Mouse (Mus musculus) intestine, postnatal 0 days (tissue): ENCODE measurements around the gene Ptma. TPM values are rescaled to one million over a fixed set of nuclear protein-coding genes. Genes with fewer than 3 reads are reported as not detected.

Experiments used
- ATAC-seq: fragments of 200-750 bp; cut with Nextera tagmentation; 2 replicates; pipeline ENCODE4 v1.8.0; 2017; ENCODE audit warnings: mild to moderate bottlenecking, moderate TSS enrichment, moderate library complexity
- H3K27ac ChIP-seq: fragments of 300-500 bp; sonication (generic); 2 replicates; pipeline ENCODE4 v1.5.1; 2014; ENCODE audit warnings: mild to moderate bottlenecking, low read depth, low read length, moderate library complexity
- H3K27me3 ChIP-seq: fragments of 300-500 bp; sonication (generic); replicated peaks from 2 replicates; pipeline ENCODE4 v1.6.1; 2014; ENCODE audit warnings: low read length, mixed read lengths; ENCODE audit not compliant: control insufficient read depth, insufficient read depth
- H3K36me3 ChIP-seq: fragments of 300-500 bp; sonication (generic); 2 replicates; pipeline ENCODE4 v1.6.1; 2014; ENCODE audit warnings: mild to moderate bottlenecking, moderate library complexity; ENCODE audit not compliant: control insufficient read depth, insufficient read depth
- H3K4me1 ChIP-seq: fragments of 300-500 bp; sonication (generic); replicated peaks from 2 replicates; pipeline ENCODE4 v1.6.1; 2014; ENCODE audit warnings: antibody characterized with exemption, low read length, mixed read lengths; ENCODE audit not compliant: control insufficient read depth, insufficient read depth
- H3K4me2 ChIP-seq: fragments of 300-500 bp; sonication (generic); replicated peaks from 2 replicates; pipeline ENCODE4 v1.6.1; 2014; ENCODE audit warnings: low read depth, mild to moderate bottlenecking, moderate library complexity
- H3K4me3 ChIP-seq: fragments of 300-500 bp; sonication (generic); 2 replicates; pipeline ENCODE4 v1.5.1; 2014; ENCODE audit warnings: low read depth, low read length
- H3K9ac ChIP-seq: fragments of 300-500 bp; sonication (generic); 2 replicates; pipeline ENCODE4 v1.6.1; 2014; ENCODE audit warnings: mild to moderate bottlenecking, low read depth, low read length
- H3K9me3 ChIP-seq: fragments of 300-500 bp; sonication (generic); 2 replicates; pipeline ENCODE4 v1.6.1; 2016; ENCODE audit warnings: mixed run types; ENCODE audit not compliant: control insufficient read depth
- CTCF ChIP-seq: sonication (generic); IDR thresholded peaks from 2 replicates; pipeline ENCODE4 v1.5.1; 2016; ENCODE audit warnings: low read depth, mild to moderate bottlenecking, control low read depth, antibody characterized with exemption, moderate library complexity
- WGBS: fragments of 180-500 bp; shearing (Covaris S2); extraction: QIAGEN DNeasy Blood & Tissue Kit; methylation state at CpG from one replicate; pipeline ENCODE4 v1.1.7; 2014; 5-methylcytosine and 5-hydroxymethylcytosine counted together
- polyA plus RNA-seq: library from polyadenylated mRNA; unstranded; fragments of >200 nt; fragmentation: Nextera tagmentation; extraction: Ambion mirVana; gene quantifications from 2 replicates; pipeline ENCODE4 v1.2.1, GENCODE M21; 2015

Ptma gene
- polyA plus RNA-seq, 1 experiment from 2014 or later: 1,008 TPM

- Histone ChIP-seq H3K4me3 (no peak overlapping the region), H3K27me3 (no peaks in the 10 kb centered on the region), H3K9ac (no peak overlapping the region), H3K4me1 (no peaks in the 10 kb centered on the region), H3K36me3 (peaks cover 48% of the 10 kb centered on the region), H3K9me3 (no peaks in the 10 kb centered on the region), H3K4me2 (no peak overlapping the region), H3K27ac (no peak overlapping the region)
- no peak for ATAC-seq
- no peak for TF ChIP-seq CTCF
- WGBS: 76% methylated on average over 2 of the region's 2 CpGs
Observed at GRCm38 (mm10) chr1:86542584-86542983, 16.1 kb downstream of the Ptma start.

GRCm38 (mm10) chr1:86546797-86547196, 20.3 kb downstream of the Ptma start:
- Histone ChIP-seq H3K36me3 (peaks cover 46% of the 10 kb centered on the region), H3K9ac (no peak overlapping the region), H3K27ac (no peak overlapping the region), H3K4me3 (no peak overlapping the region), H3K4me1 (no peaks in the 10 kb centered on the region), H3K4me2 (no peak overlapping the region), H3K9me3 (no peaks in the 10 kb centered on the region), H3K27me3 (no peaks in the 10 kb centered on the region)
- ATAC-seq: no peak
- 79% methylated on average over 3 of the region's 3 CpGs for WGBS
- no peak for TF ChIP-seq CTCF

- no peak for ATAC-seq
- 0 out of 2 replicates have a peak, but pooled peaks cover 6% of the 10 kb centered on the region for H3K36me3 ChIP-seq
- WGBS: 74% methylated on average over 4 of the region's 4 CpGs
- H3K27ac ChIP-seq: no peak overlapping the region
- H3K4me1 ChIP-seq: no peaks in the 10 kb centered on the region
- no peak overlapping the region for H3K4me2 ChIP-seq
- no peak for TF ChIP-seq CTCF
- H3K4me3 ChIP-seq: no peak overlapping the region
- H3K9me3 ChIP-seq: no peaks in the 10 kb centered on the region
- H3K9ac ChIP-seq: no peak overlapping the region
- H3K27me3 ChIP-seq: no peaks in the 10 kb centered on the region
Observed at GRCm38 (mm10) chr1:86551299-86551698, 24.8 kb downstream of the Ptma start.

GRCm38 (mm10) chr1:86551877-86552276, 25.4 kb downstream of the Ptma start:
- Histone ChIP-seq H3K27me3 (no peaks in the 10 kb centered on the region), H3K4me2 (no peak overlapping the region), H3K27ac (no peak overlapping the region), H3K9ac (no peak overlapping the region), H3K9me3 (no peaks in the 10 kb centered on the region), H3K4me3 (no peak overlapping the region), H3K4me1 (no peaks in the 10 kb centered on the region), H3K36me3 (no peaks in the 10 kb centered on the region)
- ATAC-seq: 0 out of 2 replicates have a peak, but pooled peaks have one; percentile 54
- WGBS: 38% methylated on average over 2 of the region's 2 CpGs
- TF ChIP-seq CTCF: no peak

- WGBS: 86% methylated on average over 3 of the region's 3 CpGs
Observed at GRCm38 (mm10) chr1:86555665-86556064, 29.1 kb downstream of the Ptma start.

GRCm38 (mm10) chr1:86557872-86558271, 31.3 kb downstream of the Ptma start:
- H3K4me1 ChIP-seq: no peaks in the 10 kb centered on the region
- H3K9ac ChIP-seq: no peak overlapping the region
- no peak for ATAC-seq
- H3K4me3 ChIP-seq: no peak overlapping the region
- 56% methylated on average over 7 of the region's 7 CpGs for WGBS
- no peak for TF ChIP-seq CTCF
- H3K4me2 ChIP-seq: no peak overlapping the region
- H3K9me3 ChIP-seq: no peaks in the 10 kb centered on the region
- no peak overlapping the region for H3K27ac ChIP-seq
- no peaks in the 10 kb centered on the region for H3K36me3 ChIP-seq
- no peaks in the 10 kb centered on the region for H3K27me3 ChIP-seq

More at GRCm38 (mm10) chr1:86555665-86556064, 29.1 kb downstream of the Ptma start:
- Histone ChIP-seq H3K9ac (no peak overlapping the region), H3K27me3 (no peaks in the 10 kb centered on the region), H3K36me3 (no peaks in the 10 kb centered on the region), H3K4me1 (no peaks in the 10 kb centered on the region), H3K27ac (no peak overlapping the region), H3K4me2 (no peak overlapping the region), H3K9me3 (no peaks in the 10 kb centered on the region), H3K4me3 (no peak overlapping the region)
- ATAC-seq: no peak
- no peak for TF ChIP-seq CTCF

GRCm38 (mm10) chr1:86559232-86559631, 32.7 kb downstream of the Ptma start:
- no peaks in the 10 kb centered on the region for H3K9me3 ChIP-seq
- no peaks in the 10 kb centered on the region for H3K36me3 ChIP-seq
- H3K4me2 ChIP-seq: no peak overlapping the region
- no peak overlapping the region for H3K9ac ChIP-seq
- no peaks in the 10 kb centered on the region for H3K4me1 ChIP-seq
- no peak overlapping the region for H3K27ac ChIP-seq
- H3K27me3 ChIP-seq: no peaks in the 10 kb centered on the region
- H3K4me3 ChIP-seq: no peak overlapping the region
- TF ChIP-seq CTCF: no peak
- WGBS: 88% methylated on average over 3 of the region's 3 CpGs
- no peak for ATAC-seq
